Mouse (Mus musculus) CH12.LX (cell line): ENCODE results near the gene Dusp14.

Experiments used
- CTCF ChIP-seq, 2 experiments: IDR thresholded peaks in 1 of 2; conservative IDR thresholded peaks in 1 of 2; 2 replicates each; pipeline ENCODE4 v1.5.1; 2011 to 2012; ENCODE audit warnings: low read depth in 2 of 2, low read length in 2 of 2, improper control_type of control experiment in 1 of 2, inconsistent platforms in 1 of 2, mild to moderate bottlenecking in 1 of 2, moderate library complexity in 1 of 2
- GABPA ChIP-seq: IDR thresholded peaks from 2 replicates; pipeline ENCODE4 v1.6.1; 2012; ENCODE audit warnings: low read depth, low read length, improper control_type of control experiment, inconsistent platforms; ENCODE audit not compliant: insufficient replicate concordance
- MAZ ChIP-seq: IDR thresholded peaks from 2 replicates; pipeline ENCODE4 v1.6.1; 2012; ENCODE audit warnings: low read depth, mild to moderate bottlenecking, inconsistent platforms, low read length, improper control_type of control experiment, moderate library complexity
- NRF1 ChIP-seq: IDR thresholded peaks from 2 replicates; pipeline ENCODE4 v1.6.1; 2014; ENCODE audit warnings: low read depth, mild to moderate bottlenecking, inconsistent platforms, low read length, improper control_type of control experiment, moderate library complexity
- PAX5 ChIP-seq: IDR thresholded peaks from 2 replicates; pipeline ENCODE4 v1.6.1; 2012; ENCODE audit warnings: low read length, inconsistent platforms, mixed read lengths
- POLR2AphosphoS2 ChIP-seq: IDR thresholded peaks from 2 replicates; pipeline ENCODE4 v1.6.1; 2011; ENCODE audit warnings: low read depth, low read length, improper control_type of control experiment
- SMC3 ChIP-seq: IDR thresholded peaks from 2 replicates; pipeline ENCODE4 v1.6.1; 2011; ENCODE audit warnings: low read depth, low read length, improper control_type of control experiment
- TBP ChIP-seq: conservative IDR thresholded peaks from 2 replicates; pipeline ENCODE4 v1.6.1; 2011; ENCODE audit warnings: low read depth, low read length, improper control_type of control experiment
- UBTF ChIP-seq: IDR thresholded peaks from 2 replicates; pipeline ENCODE4 v1.6.1; 2012; ENCODE audit warnings: low read depth, mild to moderate bottlenecking, inconsistent platforms, low read length, improper control_type of control experiment, moderate library complexity
- ZC3H11A ChIP-seq: IDR thresholded peaks from 2 replicates; pipeline ENCODE4 v1.6.1; 2012; ENCODE audit warnings: low read depth, mild to moderate bottlenecking, inconsistent platforms, low read length, improper control_type of control experiment
- ZMIZ1 ChIP-seq: IDR thresholded peaks from 2 replicates; pipeline ENCODE4 v1.6.1; 2012; ENCODE audit warnings: low read depth, mild to moderate bottlenecking, inconsistent platforms, low read length, improper control_type of control experiment

DNA sequence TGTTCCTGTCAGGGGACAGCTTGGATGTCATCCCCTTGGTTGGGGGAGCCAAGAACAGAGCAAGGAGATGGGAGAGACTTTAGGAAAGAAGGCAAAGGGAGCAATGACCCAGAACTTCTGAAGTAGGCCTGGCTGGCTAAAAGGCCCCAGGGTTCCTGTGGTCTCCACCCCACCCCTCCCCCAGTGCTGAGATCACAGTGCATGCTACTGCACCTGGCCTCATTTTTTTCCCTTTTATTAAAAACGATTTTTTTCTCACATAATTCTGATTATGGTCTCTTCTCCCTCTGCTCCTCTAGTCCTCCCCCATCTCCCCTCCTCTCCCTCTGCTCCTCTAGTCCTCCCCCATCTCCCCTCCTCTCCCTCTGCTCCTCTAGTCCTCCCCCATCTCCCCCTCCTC, 24.1 kb downstream of the Dusp14 start:
- TF ChIP-seq ZMIZ1, result no peak
- no peak for TF ChIP-seq MAZ
- no peak for TF ChIP-seq CTCF (conservative IDR thresholded peaks at IDR 0.05 in 1 of 2, IDR thresholded peaks at IDR 0.05 in 1 of 2; ENCODE audit: low read depth in 2 of 2, low read length in 2 of 2)
- no peak for TF ChIP-seq UBTF
- no peak for TF ChIP-seq PAX5
- TF ChIP-seq ZC3H11A, result no peak
- TF ChIP-seq NRF1, result no peak
- TF ChIP-seq POLR2AphosphoS2, result no peak
- no peak for TF ChIP-seq SMC3
- TF ChIP-seq TBP, result no peak
- no peak for TF ChIP-seq GABPA
